Mouse (Mus musculus): Measurements from ENCODE around the gene Ror2. TPM values are rescaled to one million over a fixed set of nuclear protein-coding genes. Genes with fewer than 3 reads are reported as not detected.
A peak's percentile ranks its signal among the peaks of the same experiment; 100 is the strongest.

Ror2 gene
- polyA plus RNA-seq, 1 experiment from 2014 or later: 28.3 TPM

DNA sequence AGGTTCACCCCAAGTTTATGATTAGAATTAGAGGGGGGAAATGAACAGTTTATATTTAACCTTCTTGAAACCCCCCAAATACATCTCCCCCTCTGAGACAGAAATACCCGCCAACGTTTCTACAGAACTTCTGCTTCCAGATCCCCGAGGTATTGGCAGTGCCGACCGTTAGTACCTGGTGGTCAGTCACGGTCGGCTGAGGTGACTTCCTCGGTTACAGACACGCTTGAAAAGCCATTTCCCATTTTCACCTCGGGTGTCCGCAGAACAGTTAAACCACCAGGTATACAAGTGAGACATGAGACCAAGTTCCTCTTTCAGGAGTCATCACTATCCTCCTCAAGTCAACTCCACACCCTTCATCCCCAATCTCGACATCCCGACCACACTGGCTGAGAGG is 179.2 kb downstream of the Ror2 start:
- Histone ChIP-seq H3K9me3 (replicated peaks) (no peaks in the 10 kb centered on the region), H3K36me3 (peaks cover 29% of the 10 kb centered on the region), H3K27ac (ENCODE audit: poor library complexity, severe bottlenecking) (no peak overlapping the region), H3K4me1 (replicated peaks) (peaks cover 8% of the 10 kb centered on the region; the same call in 1 of the 2 replicates), H3K4me3 (no peak overlapping the region), H3K4me2 (no peak overlapping the region), H3K9ac (no peak overlapping the region), H3K27me3 (replicated peaks) (no peaks in the 10 kb centered on the region)
- no peak for ATAC-seq (ENCODE audit: insufficient number of reproducible peaks, low FRiP score)
- 83% methylated on average over 13 of the region's 13 CpGs for WGBS

DNA sequence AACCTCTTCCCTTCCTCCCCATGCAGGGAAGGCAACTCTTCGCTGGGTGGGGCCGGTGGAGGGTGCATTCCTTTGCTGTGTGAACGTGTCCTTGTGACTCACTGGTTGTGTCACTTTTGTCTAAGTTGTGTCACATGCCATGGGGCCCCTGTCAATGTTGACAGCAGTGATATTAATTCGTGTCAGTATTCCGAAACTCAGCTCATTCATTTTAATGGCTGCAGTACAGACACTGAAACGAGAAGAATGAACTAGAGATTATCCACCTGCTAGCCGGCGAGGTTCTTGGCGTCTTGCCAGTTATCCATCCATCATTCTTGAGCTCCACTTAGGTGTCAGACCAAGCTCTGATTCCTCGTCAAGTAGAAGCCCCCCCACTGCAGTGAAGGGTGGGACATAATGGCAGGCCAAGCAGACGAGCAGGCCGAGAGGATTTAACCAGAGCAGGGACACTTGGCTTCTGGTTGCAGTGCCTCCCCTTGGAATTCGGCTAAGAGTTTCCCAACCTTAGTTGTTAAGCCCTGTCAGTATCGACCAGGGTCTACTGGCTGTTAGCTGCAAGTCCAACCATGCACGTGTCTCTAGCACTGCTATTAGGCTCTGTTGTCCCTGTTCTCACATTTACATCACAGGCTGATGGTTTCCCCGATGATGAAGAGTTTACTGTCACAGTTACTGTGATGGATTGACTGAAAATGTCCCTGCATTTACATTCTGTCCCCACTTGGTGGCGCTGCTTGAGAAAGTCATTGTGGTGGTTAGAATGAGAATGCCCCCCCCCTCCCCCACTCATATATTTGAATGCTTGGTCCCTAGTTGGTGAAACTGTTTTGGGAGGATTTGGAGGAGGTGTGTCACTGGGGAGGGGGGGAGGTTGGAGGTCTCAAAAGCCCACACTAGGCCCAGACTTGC is 185.9 kb downstream of the Ror2 start:
- WGBS: 31% methylated on average over 17 of the region's 17 CpGs
- ATAC-seq (ENCODE audit: insufficient number of reproducible peaks, low FRiP score): peak; percentile 61

DNA sequence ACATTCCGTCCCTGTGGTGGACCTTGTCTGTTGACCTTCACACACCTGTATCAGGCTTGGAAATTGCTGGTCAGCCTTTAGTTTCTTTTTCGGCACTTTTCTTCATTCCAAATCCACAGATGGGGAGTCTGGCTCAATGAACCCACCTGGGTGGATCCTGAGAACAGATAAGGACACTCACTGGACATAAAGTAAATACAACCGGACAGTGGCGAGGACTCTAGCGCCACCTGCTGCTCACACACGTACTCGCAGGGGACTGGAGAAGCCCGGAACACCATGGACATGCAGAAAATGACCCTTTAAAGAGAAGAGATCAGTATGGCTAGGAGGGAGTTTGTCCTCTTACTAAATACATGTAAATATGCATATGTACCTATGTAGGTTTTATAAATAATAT is 189.3 kb downstream of the Ror2 start:
- no peak overlapping the region for H3K4me2 ChIP-seq
- H3K36me3 ChIP-seq: no peaks in the 10 kb centered on the region
- H3K27ac ChIP-seq (ENCODE audit: poor library complexity, severe bottlenecking): no peak overlapping the region
- no peak overlapping the region for H3K4me3 ChIP-seq
- H3K4me1 ChIP-seq (replicated peaks): peaks cover 15% of the 10 kb centered on the region
- H3K9me3 ChIP-seq (replicated peaks): no peaks in the 10 kb centered on the region
- WGBS: 15% methylated on average over 8 of the region's 8 CpGs
- no peak for ATAC-seq (ENCODE audit: insufficient number of reproducible peaks, low FRiP score)
- H3K27me3 ChIP-seq (replicated peaks): peaks cover 4% of the 10 kb centered on the region; the same call in 1 of the 2 replicates
- no peak overlapping the region for H3K9ac ChIP-seq

More for the DNA sequence above, 185.9 kb downstream of the Ror2 start:
- H3K4me1 ChIP-seq (replicated peaks): peaks cover 16% of the 10 kb centered on the region
- no peaks in the 10 kb centered on the region for H3K9me3 ChIP-seq (replicated peaks)
- H3K9ac ChIP-seq: no peak overlapping the region
- H3K4me3 ChIP-seq: no peak overlapping the region
- peaks cover 4% of the 10 kb centered on the region; the same call in 1 of the 2 replicates for H3K27me3 ChIP-seq (replicated peaks)
- no peaks in the 10 kb centered on the region for H3K36me3 ChIP-seq
- H3K27ac ChIP-seq (ENCODE audit: poor library complexity, severe bottlenecking): peak overlapping the region; percentile 78
- peak overlapping the region; percentile 40; the same call in 1 of the 2 replicates for H3K4me2 ChIP-seq

DNA sequence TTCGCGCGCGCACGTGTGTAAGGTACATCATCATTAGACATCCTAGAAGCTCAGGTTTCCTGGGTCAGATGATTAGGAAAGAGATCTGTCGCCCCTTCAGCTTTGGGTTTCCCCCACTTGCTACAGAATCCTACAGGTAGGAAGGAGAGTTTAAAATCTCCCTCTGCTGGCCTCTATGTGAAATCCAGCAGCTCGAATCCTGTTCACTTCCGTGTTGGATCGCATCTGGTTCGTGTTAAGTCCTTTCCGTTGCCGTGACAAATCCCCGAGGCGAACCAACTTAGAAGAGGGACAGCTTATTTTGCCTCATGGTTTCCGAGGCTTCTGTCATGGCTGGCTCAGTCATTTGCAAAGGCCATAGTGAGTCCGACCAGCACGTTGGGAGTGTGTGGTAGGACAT is 190.7 kb downstream of the Ror2 start:
- no peaks in the 10 kb centered on the region for H3K9me3 ChIP-seq (replicated peaks)
- no peak overlapping the region for H3K4me2 ChIP-seq
- peaks cover 4% of the 10 kb centered on the region; the same call in 1 of the 2 replicates for H3K27me3 ChIP-seq (replicated peaks)
- no peak for ATAC-seq (ENCODE audit: insufficient number of reproducible peaks, low FRiP score)
- peaks cover 12% of the 10 kb centered on the region for H3K4me1 ChIP-seq (replicated peaks)
- H3K36me3 ChIP-seq: no peaks in the 10 kb centered on the region
- H3K9ac ChIP-seq: no peak overlapping the region
- H3K4me3 ChIP-seq: no peak overlapping the region
- no peak overlapping the region for H3K27ac ChIP-seq (ENCODE audit: poor library complexity, severe bottlenecking)
- WGBS: 66% methylated on average over 17 of the region's 17 CpGs

DNA sequence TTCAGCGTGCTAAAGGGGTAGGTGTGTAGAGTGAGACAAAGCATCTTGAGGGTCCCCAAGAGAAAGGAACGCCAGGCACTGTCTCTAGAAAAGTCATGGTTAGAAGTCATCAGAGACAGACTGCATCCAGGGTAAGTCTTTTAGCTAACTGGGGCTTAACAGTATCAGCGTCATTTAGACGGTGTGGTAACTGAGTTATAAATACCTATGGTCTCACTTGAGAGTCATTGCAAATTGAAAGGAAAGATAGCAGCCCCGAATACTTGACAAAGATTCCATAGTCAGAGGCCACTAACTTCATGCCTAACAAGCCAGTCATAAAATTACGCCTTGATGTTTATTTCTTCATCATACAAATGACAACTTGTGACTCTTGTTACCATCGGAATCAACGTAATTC is 191.3 kb downstream of the Ror2 start:
- 73% methylated on average over 8 of the region's 8 CpGs for WGBS
- Histone ChIP-seq H3K4me2 (no peak overlapping the region), H3K27me3 (replicated peaks) (peaks cover 4% of the 10 kb centered on the region; the same call in 1 of the 2 replicates), H3K36me3 (no peaks in the 10 kb centered on the region), H3K9me3 (replicated peaks) (no peaks in the 10 kb centered on the region), H3K27ac (ENCODE audit: poor library complexity, severe bottlenecking) (no peak overlapping the region), H3K9ac (no peak overlapping the region), H3K4me3 (no peak overlapping the region), H3K4me1 (replicated peaks) (peaks cover 7% of the 10 kb centered on the region; the same call in 1 of the 2 replicates)
- ATAC-seq (ENCODE audit: insufficient number of reproducible peaks, low FRiP score): no peak

DNA sequence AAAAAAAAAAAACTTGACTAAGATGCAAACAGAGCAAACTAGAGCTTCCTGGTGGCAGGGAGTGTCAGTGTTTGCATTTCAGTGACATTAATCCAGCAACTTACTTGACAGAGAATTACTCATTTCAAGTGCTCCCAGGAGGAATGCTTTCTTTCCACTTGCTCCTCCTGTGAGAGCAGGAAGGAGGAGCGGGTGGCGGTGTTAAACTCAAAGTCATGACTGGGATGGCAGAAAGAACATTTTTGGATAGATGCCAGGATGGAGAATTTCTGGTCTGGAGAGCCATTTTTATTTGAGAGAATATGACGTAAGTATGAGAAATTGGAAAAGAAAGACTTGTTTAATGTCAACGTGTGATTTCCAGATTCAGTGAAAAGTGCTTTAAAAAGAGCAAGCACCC is 192.5 kb downstream of the Ror2 start:
- Histone ChIP-seq H3K4me2 (no peak overlapping the region), H3K27ac (ENCODE audit: poor library complexity, severe bottlenecking) (no peak overlapping the region), H3K9me3 (replicated peaks) (no peaks in the 10 kb centered on the region), H3K9ac (no peak overlapping the region), H3K4me3 (no peak overlapping the region), H3K27me3 (replicated peaks) (peaks cover 4% of the 10 kb centered on the region; the same call in 1 of the 2 replicates), H3K4me1 (replicated peaks) (peaks cover 13% of the 10 kb centered on the region), H3K36me3 (no peaks in the 10 kb centered on the region)
- 55% methylated on average over 4 of the region's 4 CpGs for WGBS
- ATAC-seq (ENCODE audit: insufficient number of reproducible peaks, low FRiP score): no peak

DNA sequence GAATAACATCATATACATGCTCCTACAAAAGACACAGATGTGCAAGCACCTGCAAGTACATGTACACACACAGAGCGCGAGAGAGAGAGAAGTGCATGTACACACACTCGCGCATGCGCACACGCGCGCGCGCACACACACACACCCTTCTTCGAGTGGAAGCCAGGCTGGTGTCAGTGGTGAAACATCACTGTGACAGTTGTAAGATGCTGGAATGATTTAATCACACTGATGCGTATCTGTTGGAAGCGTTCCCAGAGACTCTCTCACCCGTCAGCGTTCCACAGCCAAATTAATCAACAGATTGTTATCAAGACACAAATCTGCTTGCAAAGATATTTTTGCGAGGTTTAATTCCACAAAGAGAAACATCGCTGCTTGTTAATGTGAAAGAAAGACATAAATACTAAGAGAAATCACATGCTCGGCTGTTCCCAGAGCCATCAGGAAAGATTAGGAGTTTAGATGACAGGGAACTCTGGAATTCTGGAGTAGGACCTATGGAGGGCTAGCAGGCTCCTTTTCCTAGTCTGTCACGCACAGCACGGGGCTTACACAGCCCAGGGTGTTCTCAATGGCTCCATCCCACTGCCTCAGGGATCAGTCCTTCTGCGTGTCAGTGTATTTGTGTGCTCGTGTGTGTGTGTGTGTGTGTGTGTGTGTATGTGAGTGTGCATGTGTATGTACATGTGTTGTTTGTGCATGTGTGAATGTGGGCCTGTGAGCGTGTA is 199.2 kb downstream of the Ror2 start:
- Histone ChIP-seq H3K27me3 (replicated peaks) (no peaks in the 10 kb centered on the region), H3K36me3 (no peaks in the 10 kb centered on the region), H3K4me1 (replicated peaks) (peaks cover 6% of the 10 kb centered on the region; the same call in 1 of the 2 replicates), H3K9ac (no peak overlapping the region), H3K4me3 (no peak overlapping the region), H3K9me3 (replicated peaks) (no peaks in the 10 kb centered on the region), H3K27ac (ENCODE audit: poor library complexity, severe bottlenecking) (no peak overlapping the region), H3K4me2 (no peak overlapping the region)
- ATAC-seq (ENCODE audit: insufficient number of reproducible peaks, low FRiP score): no peak
- WGBS: 84% methylated on average over 23 of the region's 23 CpGs

DNA sequence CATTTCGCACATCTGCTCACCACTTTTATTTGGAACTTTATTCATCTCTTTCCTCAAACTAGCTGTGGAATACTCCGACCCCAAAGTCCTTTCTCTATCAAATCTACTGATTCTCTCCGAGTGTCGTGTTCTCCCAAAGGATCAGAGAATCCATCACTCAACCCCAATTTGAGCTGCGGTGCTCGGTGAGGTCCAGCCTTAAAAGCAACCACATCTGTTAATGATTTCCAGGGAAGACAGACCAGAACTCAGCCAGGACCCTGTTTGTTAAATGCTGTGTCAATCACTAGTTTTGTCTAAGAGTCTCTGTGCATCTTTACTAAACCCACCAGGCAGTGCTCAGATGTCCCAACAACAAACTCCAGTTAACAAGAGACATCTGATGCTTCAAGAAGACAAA is 204.1 kb downstream of the Ror2 start:
- Histone ChIP-seq H3K4me1 (replicated peaks) (no peaks in the 10 kb centered on the region), H3K9me3 (replicated peaks) (no peaks in the 10 kb centered on the region), H3K4me2 (no peak overlapping the region), H3K9ac (no peak overlapping the region), H3K27ac (ENCODE audit: poor library complexity, severe bottlenecking) (no peak overlapping the region), H3K27me3 (replicated peaks) (no peaks in the 10 kb centered on the region), H3K4me3 (no peak overlapping the region), H3K36me3 (no peaks in the 10 kb centered on the region)
- WGBS: 58% methylated on average over 6 of the region's 6 CpGs
- no peak for ATAC-seq (ENCODE audit: insufficient number of reproducible peaks, low FRiP score)

DNA sequence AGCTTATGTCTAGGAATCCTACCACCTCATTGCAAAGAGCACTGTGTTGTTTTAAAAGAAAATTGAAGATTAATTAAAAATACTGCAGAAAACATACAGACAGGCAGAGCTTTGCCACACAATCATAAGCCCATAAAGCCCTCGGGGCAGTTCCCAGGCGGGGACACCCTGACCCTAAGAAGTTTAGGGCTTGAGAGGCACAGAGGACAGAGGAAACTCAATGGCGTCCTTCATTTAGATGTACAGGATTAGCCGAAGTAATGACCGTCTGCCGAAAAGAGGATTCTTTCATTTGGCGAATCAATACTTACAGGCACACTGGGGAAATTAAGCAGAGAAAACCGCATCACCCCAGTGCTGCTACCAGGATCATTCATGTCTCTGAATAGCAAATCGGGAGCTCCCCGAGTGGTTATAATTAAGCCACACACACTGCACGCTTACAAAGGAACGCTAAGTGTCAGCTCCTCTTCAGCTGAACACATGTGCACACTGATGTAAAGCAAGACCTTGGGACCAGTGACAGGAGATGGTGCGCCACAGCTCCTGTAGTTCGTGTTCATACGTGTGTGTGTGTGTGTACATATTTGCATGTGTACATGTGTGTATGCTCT is 208.1 kb downstream of the Ror2 start:
- Histone ChIP-seq H3K27me3 (replicated peaks) (no peaks in the 10 kb centered on the region), H3K9ac (no peak overlapping the region), H3K4me2 (no peak overlapping the region), H3K27ac (ENCODE audit: poor library complexity, severe bottlenecking) (no peak overlapping the region), H3K9me3 (replicated peaks) (no peaks in the 10 kb centered on the region), H3K36me3 (no peaks in the 10 kb centered on the region), H3K4me3 (no peak overlapping the region), H3K4me1 (replicated peaks) (no peaks in the 10 kb centered on the region)
- no peak for ATAC-seq (ENCODE audit: insufficient number of reproducible peaks, low FRiP score)
- WGBS: 83% methylated on average over 15 of the region's 15 CpGs

DNA sequence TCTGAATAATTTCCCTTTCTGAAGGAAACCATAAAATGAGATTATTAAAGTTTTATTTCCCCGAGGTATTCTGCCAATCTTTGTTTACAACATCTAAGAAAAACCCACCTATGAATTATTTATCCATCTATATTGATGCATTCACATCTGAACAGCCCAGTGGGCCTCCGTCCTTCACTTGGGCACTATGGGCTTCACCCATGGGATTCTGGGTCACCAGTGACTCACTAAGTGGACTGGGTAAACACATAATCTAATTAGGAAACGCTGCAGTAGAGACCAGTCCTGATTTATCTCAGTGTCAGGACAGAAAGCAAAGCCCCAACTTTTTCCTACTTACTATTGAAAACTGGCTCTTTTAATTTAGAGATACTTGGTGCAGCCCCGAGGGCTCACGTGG is 210.9 kb downstream of the Ror2 start:
- Histone ChIP-seq H3K9ac (no peak overlapping the region), H3K4me1 (replicated peaks) (no peaks in the 10 kb centered on the region), H3K4me2 (no peak overlapping the region), H3K4me3 (no peak overlapping the region), H3K27ac (ENCODE audit: poor library complexity, severe bottlenecking) (no peak overlapping the region), H3K36me3 (no peaks in the 10 kb centered on the region), H3K27me3 (replicated peaks) (no peaks in the 10 kb centered on the region), H3K9me3 (replicated peaks) (no peaks in the 10 kb centered on the region)
- 74% methylated on average over 5 of the region's 5 CpGs for WGBS
- no peak for ATAC-seq (ENCODE audit: insufficient number of reproducible peaks, low FRiP score)

Data from heart, embryonic 12.5 days (tissue).